Mouse (Mus musculus) CH12.LX (cell line): ENCODE data around the gene Ttll9. TPM values are rescaled to one million over a fixed set of nuclear protein-coding genes. Genes with fewer than 3 reads are reported as not detected.

Experiments used
- DNase-seq: peaks from one replicate; pipeline ENCODE4 v3.0.0-alpha.2; 2013; ENCODE audit errors: extremely low read depth
- H3K27ac ChIP-seq: 2 replicates; pipeline ENCODE4 v1.5.1; 2012; ENCODE audit warnings: low read depth, mild to moderate bottlenecking, control low read depth, moderate library complexity; ENCODE audit not compliant: insufficient read depth
- H3K27me3 ChIP-seq: replicated peaks from 2 replicates; pipeline ENCODE3; 2012; ENCODE audit warnings: inconsistent platforms
- H3K36me3 ChIP-seq, 2 experiments: replicated peaks in 1 of 2; 2 replicates each; pipeline versions ENCODE3 to v1.6.1; 2012; ENCODE audit warnings: inconsistent platforms in 1 of 2, low read length in 1 of 2, mild to moderate bottlenecking in 1 of 2, mixed read lengths in 1 of 2, moderate library complexity in 1 of 2; ENCODE audit not compliant: control insufficient read depth in 1 of 2, insufficient read depth in 1 of 2
- H3K4me1 ChIP-seq, 2 experiments: 2 replicates each; pipeline ENCODE4 v1.6.1; 2012; ENCODE audit warnings: inconsistent platforms in 1 of 2, moderate library complexity in 1 of 2; ENCODE audit not compliant: insufficient read depth in 2 of 2, control insufficient read depth in 1 of 2
- H3K4me2 ChIP-seq: 2 replicates; pipeline ENCODE4 v1.6.1; 2012; ENCODE audit warnings: low read depth, mild to moderate bottlenecking, control low read depth; ENCODE audit not compliant: poor library complexity, insufficient read depth, severe bottlenecking
- H3K4me3 ChIP-seq, 3 experiments: fragments of 150-350 bp in 1 of 3; sonication (generic) in 1 of 3; replicated peaks in 1 of 3; 2 replicates each; pipeline versions ENCODE3 to v1.5.1; 2011 to 2012; ENCODE audit warnings: low read depth in 2 of 3, low read length in 2 of 3, mild to moderate bottlenecking in 2 of 3, moderate library complexity in 2 of 3, control low read depth in 1 of 3, improper control_type of control experiment in 1 of 3, inconsistent platforms in 1 of 3, mixed read lengths in 1 of 3; ENCODE audit not compliant: poor library complexity in 1 of 3
- H3K79me2 ChIP-seq: replicated peaks from 2 replicates; pipeline ENCODE4 v1.6.1; 2012; ENCODE audit warnings: mild to moderate bottlenecking, moderate library complexity; ENCODE audit not compliant: control insufficient read depth, poor library complexity, insufficient read depth, severe bottlenecking; ENCODE audit errors: extremely low read depth
- H3K9ac ChIP-seq: 2 replicates; pipeline ENCODE4 v1.6.1; 2012; ENCODE audit warnings: low read depth, mild to moderate bottlenecking, control low read depth, moderate library complexity; ENCODE audit not compliant: insufficient read depth
- H3K9me3 ChIP-seq: replicated peaks from 2 replicates; pipeline ENCODE3; 2012; ENCODE audit warnings: low read length, inconsistent platforms, mixed read lengths
- BHLHE40 ChIP-seq: IDR thresholded peaks from 2 replicates; pipeline ENCODE4 v1.6.1; 2011; ENCODE audit warnings: mild to moderate bottlenecking, low read depth, low read length, improper control_type of control experiment
- CHD1 ChIP-seq: IDR thresholded peaks from 2 replicates; pipeline ENCODE4 v1.6.1; 2012; ENCODE audit warnings: low read depth, low read length, improper control_type of control experiment, inconsistent platforms
- CHD2 ChIP-seq: IDR thresholded peaks from 2 replicates; pipeline ENCODE4 v1.6.1; 2011; ENCODE audit warnings: low read length, improper control_type of control experiment
- CTCF ChIP-seq, 2 experiments: IDR thresholded peaks in 1 of 2; conservative IDR thresholded peaks in 1 of 2; 2 replicates each; pipeline ENCODE4 v1.5.1; 2011 to 2012; ENCODE audit warnings: low read depth in 2 of 2, low read length in 2 of 2, improper control_type of control experiment in 1 of 2, inconsistent platforms in 1 of 2, mild to moderate bottlenecking in 1 of 2, moderate library complexity in 1 of 2
- E2F4 ChIP-seq: IDR thresholded peaks from 2 replicates; pipeline ENCODE4 v1.6.1; 2011; ENCODE audit warnings: low read depth, low read length, improper control_type of control experiment; ENCODE audit not compliant: insufficient replicate concordance
- ELF1 ChIP-seq: IDR thresholded peaks from 2 replicates; pipeline ENCODE4 v1.6.1; 2014; ENCODE audit warnings: low read depth, mild to moderate bottlenecking, inconsistent platforms, low read length, improper control_type of control experiment
- EP300 ChIP-seq: IDR thresholded peaks from 2 replicates; pipeline ENCODE4 v1.6.1; 2011; ENCODE audit warnings: low read length, improper control_type of control experiment
- GABPA ChIP-seq: IDR thresholded peaks from 2 replicates; pipeline ENCODE4 v1.6.1; 2012; ENCODE audit warnings: low read depth, low read length, improper control_type of control experiment, inconsistent platforms; ENCODE audit not compliant: insufficient replicate concordance
- IRF4 ChIP-seq: IDR thresholded peaks from 2 replicates; pipeline ENCODE4 v1.6.1; 2014; ENCODE audit warnings: low read depth, mild to moderate bottlenecking, inconsistent platforms, low read length, improper control_type of control experiment
- JUN ChIP-seq: IDR thresholded peaks from 2 replicates; pipeline ENCODE4 v1.6.1; 2011; ENCODE audit warnings: low read depth, mild to moderate bottlenecking, low read length, improper control_type of control experiment, moderate library complexity; ENCODE audit not compliant: insufficient read depth
- JUND ChIP-seq: conservative IDR thresholded peaks from 2 replicates; pipeline ENCODE4 v1.6.1; 2011; ENCODE audit warnings: low read depth, low read length, improper control_type of control experiment
- KAT2A ChIP-seq: IDR thresholded peaks from 2 replicates; pipeline ENCODE4 v1.6.1; 2012; ENCODE audit warnings: low read length, improper control_type of control experiment, inconsistent platforms; ENCODE audit not compliant: insufficient replicate concordance
- MAFK ChIP-seq: IDR thresholded peaks from 2 replicates; pipeline ENCODE4 v1.6.1; 2011; ENCODE audit warnings: low read length, improper control_type of control experiment; ENCODE audit not compliant: insufficient replicate concordance
- MAX ChIP-seq: IDR thresholded peaks from 2 replicates; pipeline ENCODE4 v1.6.1; 2011; ENCODE audit warnings: low read length, improper control_type of control experiment
- MAZ ChIP-seq: IDR thresholded peaks from 2 replicates; pipeline ENCODE4 v1.6.1; 2012; ENCODE audit warnings: low read depth, mild to moderate bottlenecking, inconsistent platforms, low read length, improper control_type of control experiment, moderate library complexity
- MEF2A ChIP-seq: IDR thresholded peaks from 2 replicates; pipeline ENCODE4 v1.6.1; 2014; ENCODE audit warnings: low read depth, mild to moderate bottlenecking, inconsistent platforms, low read length, improper control_type of control experiment, borderline replicate concordance
- MXI1 ChIP-seq: IDR thresholded peaks from 2 replicates; pipeline ENCODE4 v1.6.1; 2011; ENCODE audit warnings: mild to moderate bottlenecking, low read depth, low read length, improper control_type of control experiment
- MYC ChIP-seq: IDR thresholded peaks from 2 replicates; pipeline ENCODE4 v1.6.1; 2011; ENCODE audit warnings: low read depth, mild to moderate bottlenecking, improper control_type of control experiment, low read length
- NELFE ChIP-seq: IDR thresholded peaks from 2 replicates; pipeline ENCODE4 v1.6.1; 2011; ENCODE audit warnings: low read depth, low read length, improper control_type of control experiment
- NRF1 ChIP-seq: IDR thresholded peaks from 2 replicates; pipeline ENCODE4 v1.6.1; 2014; ENCODE audit warnings: low read depth, mild to moderate bottlenecking, inconsistent platforms, low read length, improper control_type of control experiment, moderate library complexity
- PAX5 ChIP-seq: IDR thresholded peaks from 2 replicates; pipeline ENCODE4 v1.6.1; 2012; ENCODE audit warnings: low read length, inconsistent platforms, mixed read lengths
- POLR2A ChIP-seq: IDR thresholded peaks from 2 replicates; pipeline ENCODE4 v1.6.1; 2011; ENCODE audit warnings: low read depth, mild to moderate bottlenecking, improper control_type of control experiment, low read length
- RAD21 ChIP-seq: IDR thresholded peaks from 2 replicates; pipeline ENCODE4 v1.6.1; 2011; ENCODE audit warnings: low read depth, mild to moderate bottlenecking, low read length, improper control_type of control experiment, moderate library complexity
- RCOR1 ChIP-seq: conservative IDR thresholded peaks from 2 replicates; pipeline ENCODE4 v1.6.1; 2012; ENCODE audit warnings: low read depth, mild to moderate bottlenecking, inconsistent platforms, low read length, improper control_type of control experiment
- SIN3A ChIP-seq: IDR thresholded peaks from 2 replicates; pipeline ENCODE4 v1.6.1; 2012; ENCODE audit warnings: low read length, improper control_type of control experiment, inconsistent platforms
- SMC3 ChIP-seq: IDR thresholded peaks from 2 replicates; pipeline ENCODE4 v1.6.1; 2011; ENCODE audit warnings: low read depth, low read length, improper control_type of control experiment
- UBTF ChIP-seq: IDR thresholded peaks from 2 replicates; pipeline ENCODE4 v1.6.1; 2012; ENCODE audit warnings: low read depth, mild to moderate bottlenecking, inconsistent platforms, low read length, improper control_type of control experiment, moderate library complexity
- USF1 ChIP-seq: IDR thresholded peaks from 2 replicates; pipeline ENCODE4 v1.6.1; 2014; ENCODE audit warnings: low read depth, mild to moderate bottlenecking, inconsistent platforms, low read length, improper control_type of control experiment
- USF2 ChIP-seq: conservative IDR thresholded peaks from 2 replicates; pipeline ENCODE4 v1.6.1; 2011; ENCODE audit warnings: low read depth, low read length, improper control_type of control experiment
- ZC3H11A ChIP-seq: IDR thresholded peaks from 2 replicates; pipeline ENCODE4 v1.6.1; 2012; ENCODE audit warnings: low read depth, mild to moderate bottlenecking, inconsistent platforms, low read length, improper control_type of control experiment
- ZKSCAN1 ChIP-seq: IDR thresholded peaks from 2 replicates; pipeline ENCODE4 v1.6.1; 2012; ENCODE audit warnings: low read depth, inconsistent platforms, low read length, improper control_type of control experiment, borderline replicate concordance
- dilution Hi-C: fragments of 300-500 bp; cut with MboI; formaldehyde crosslinking; loops from 2 replicates; pipeline ENCODE4 v1.14.3; 2020; ENCODE audit warnings: low sequenced_read_pairs; ENCODE audit not compliant: extremely low pct_unique_long_range_greater_than_20kb, extremely low pct_ligation_motif_present
- in situ Hi-C: fragments of 300-500 bp; cut with MboI; formaldehyde crosslinking; loops from 3 replicates; pipeline ENCODE4 v1.14.3; 2019; ENCODE audit warnings: low sequenced_read_pairs, low pct_ligation_motif_present, low pct_unique_long_range_greater_than_20kb, mixed read lengths
- polyA plus RNA-seq: library from polyadenylated mRNA; unstranded; fragments of >175 nt; gene quantifications from 2 replicates; pipeline ENCODE4 v1.2.1, GENCODE M21; 2012; ENCODE audit warnings: low read depth; ENCODE audit not compliant: insufficient read length
- total RNA-seq, 2 experiments: library from RNA; depleted of rRNA; stranded (reverse); fragments of 300-350 nt in 1 of 2; fragments of >200 nt in 1 of 2; gene quantifications; 2 replicates each; pipeline ENCODE4 v1.2.3; 2012 to 2014

The Ttll9 gene
- total and polyA plus RNA-seq, 3 experiments: 1.5 to 1.7 (median 1.7) TPM

DNA sequence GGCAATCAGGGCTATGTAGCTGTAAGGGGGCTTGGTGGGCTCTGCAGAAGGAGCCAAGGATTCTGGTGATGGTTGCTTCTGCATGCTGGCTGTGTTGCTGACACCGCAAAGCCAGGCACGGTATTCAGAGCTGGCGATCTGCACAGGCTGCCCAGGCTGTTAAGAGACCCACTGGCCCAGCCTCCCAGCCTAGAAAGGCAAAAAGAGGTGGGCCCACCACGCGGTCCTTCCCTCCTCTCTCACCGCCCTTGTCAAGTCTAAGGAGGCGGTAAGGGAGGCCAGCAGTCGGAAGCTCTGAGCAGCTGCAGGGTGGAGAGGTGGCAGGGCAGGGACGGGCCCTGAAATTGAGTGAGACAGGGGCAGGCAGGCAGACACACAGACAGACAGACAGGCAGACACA lies 29.2 kb upstream of the Ttll9 start, which contains the start of gene Foxs1:
Gene Foxs1, minus strand, starts transcription at position 161 of the 400 bp plus-strand sequence.
- Histone ChIP-seq H3K9ac (no peak within 1 kb of the TSS), H3K4me1 (peaks cover 4 to 58% of the 10 kb centered on the region in 2 experiments), H3K9me3 (no peaks in the 10 kb centered on the region), H3K27me3 (peaks cover 33% of the 10 kb centered on the region), H3K4me3 (peak within 1 kb of the TSS in 2 of 3 experiments; percentile 46 to 57), H3K79me2 (no peaks in the 10 kb centered on the region), H3K27ac (no peak within 1 kb of the TSS), H3K4me2 (peak within 1 kb of the TSS; percentile 13; the same call in 1 of the 2 replicates), H3K36me3 (no peaks in the 10 kb centered on the region)
- TF ChIP-seq POLR2A (no peak), E2F4 (no peak), USF2 (no peak), GABPA (no peak), PAX5 (no peak), CHD2 (no peak), MAX (no peak), USF1 (no peak), ZKSCAN1 (no peak), IRF4 (no peak), CHD1 (no peak), UBTF (no peak), MAFK (no peak), KAT2A (no peak), ELF1 (no peak)
- in situ Hi-C loops (no loop called here), dilution Hi-C loops (no loop called here)
- DNase-seq: peak; percentile 61

DNA sequence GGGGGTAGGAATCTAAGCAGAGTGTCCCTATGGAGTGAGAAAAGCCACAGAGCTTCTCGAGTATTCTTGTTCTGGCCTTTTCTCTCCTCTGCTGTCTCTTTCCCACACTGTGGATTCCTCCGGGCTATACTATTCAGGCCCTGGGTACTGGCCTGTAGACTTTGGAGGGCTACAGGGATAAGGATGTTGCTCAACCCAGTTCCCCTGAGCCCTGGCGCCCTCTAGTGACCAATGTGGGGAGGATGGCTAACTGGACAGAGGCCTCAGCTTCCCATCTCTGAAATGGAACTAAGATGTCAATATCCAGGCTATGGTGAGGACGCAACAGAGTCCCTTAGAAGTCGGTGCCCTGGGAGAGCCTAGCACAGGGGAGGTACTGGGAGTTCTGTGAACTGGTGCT lies 28.7 kb upstream of the Ttll9 start:
- Histone ChIP-seq H3K36me3 (no peaks in the 10 kb centered on the region), H3K4me1 (peaks cover 4 to 53% of the 10 kb centered on the region in 2 experiments), H3K9ac (no peak overlapping the region), H3K4me3 (no peak overlapping the region), H3K79me2 (no peaks in the 10 kb centered on the region), H3K27ac (no peak overlapping the region), H3K27me3 (peaks cover 38% of the 10 kb centered on the region), H3K4me2 (no peak overlapping the region; the same call in 1 of the 2 replicates), H3K9me3 (no peaks in the 10 kb centered on the region)
- dilution Hi-C loops (no loop called here), in situ Hi-C loops (no loop called here)
- peak; percentile 87 for DNase-seq
- TF ChIP-seq MXI1: 0 out of 2 replicates have a peak, but pooled peaks have one; percentile 29
- 0 out of 2 replicates have a peak, but pooled peaks have one; percentile 22 for TF ChIP-seq KAT2A
- peak; percentile 43; the same call in 1 of the 2 replicates for TF ChIP-seq MAZ
- TF ChIP-seq SMC3: peak; percentile 92
- no peak for TF ChIP-seq JUN
- peak; percentile 48; the same call in 1 of the 2 replicates for TF ChIP-seq MEF2A
- TF ChIP-seq CHD2: peak; percentile 37; the same call in 1 of the 2 replicates
- TF ChIP-seq NRF1: 0 out of 2 replicates have a peak, but pooled peaks have one; percentile 26
- TF ChIP-seq ELF1: peak; percentile 25; the same call in 1 of the 2 replicates
- no peak for TF ChIP-seq MYC
- peak; percentile 31; the same call in 1 of the 2 replicates for TF ChIP-seq MAX
- peak; percentile 38; the same call in 1 of the 2 replicates for TF ChIP-seq IRF4
- TF ChIP-seq EP300: 0 out of 2 replicates have a peak, but pooled peaks have one; percentile 20
- TF ChIP-seq CTCF (conservative IDR thresholded peaks at IDR 0.05 in 1 of 2, IDR thresholded peaks at IDR 0.05 in 1 of 2; ENCODE audit: low read depth in 2 of 2, low read length in 2 of 2): peak; percentile 77 to 93
- TF ChIP-seq SIN3A: 0 out of 2 replicates have a peak, but pooled peaks have one; percentile 28
- 0 out of 2 replicates have a peak, but pooled peaks have one; percentile 12 for TF ChIP-seq JUND
- peak; percentile 40 for TF ChIP-seq ZC3H11A
- TF ChIP-seq RAD21: peak; percentile 91
- TF ChIP-seq RCOR1: 0 out of 2 replicates have a peak, but pooled peaks have one; percentile 53
- TF ChIP-seq USF1: no peak
- TF ChIP-seq E2F4: no peak
- 0 out of 2 replicates have a peak, but pooled peaks have one; percentile 23 for TF ChIP-seq NELFE
- TF ChIP-seq BHLHE40: 0 out of 2 replicates have a peak, but pooled peaks have one; percentile 10
- no peak for TF ChIP-seq GABPA
